In the genomic region with DNA sequence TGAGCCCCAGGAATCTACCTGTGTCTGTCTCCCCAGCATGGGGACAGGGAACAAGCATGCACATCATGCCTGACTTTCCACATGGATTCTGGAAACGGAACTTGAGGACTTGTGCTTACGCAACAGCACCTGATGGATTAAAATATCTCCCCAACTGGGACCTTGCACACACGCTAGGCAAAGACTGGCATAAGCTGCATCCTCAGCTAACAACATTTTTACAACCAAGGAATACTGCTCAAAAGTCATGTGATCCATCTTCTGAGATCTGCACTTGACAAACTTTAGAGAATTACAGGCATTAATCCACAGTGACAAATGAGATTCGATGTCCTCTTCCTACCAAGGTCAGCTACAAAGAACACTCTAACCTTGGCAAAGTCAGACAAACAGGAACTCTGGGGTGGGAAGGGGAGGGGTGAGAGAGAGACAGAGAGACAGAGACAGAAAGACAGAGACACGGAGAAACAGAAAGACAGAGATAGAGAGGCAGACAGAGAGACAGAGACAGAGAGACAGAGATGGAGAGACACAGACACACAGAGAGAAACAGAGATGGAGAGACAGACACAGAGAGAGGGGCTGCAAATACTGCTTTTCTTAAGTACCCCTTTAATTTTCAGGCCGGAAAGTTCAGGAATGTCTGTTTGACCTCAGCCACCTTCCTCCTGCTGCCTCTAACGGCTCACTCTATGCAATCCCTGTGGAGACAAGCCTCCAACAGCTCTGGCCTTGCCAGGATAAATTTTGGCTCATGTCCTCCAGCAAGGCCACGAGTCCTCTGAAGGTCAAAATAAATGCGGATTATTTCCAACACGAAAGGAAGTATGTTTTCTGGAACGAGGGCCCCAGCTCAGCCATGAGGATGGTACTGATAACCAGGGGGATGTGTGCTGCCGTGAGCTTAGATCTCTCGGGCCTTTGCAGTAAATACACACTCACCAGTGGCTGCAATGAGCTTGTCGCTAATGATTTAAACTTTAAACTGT, we compare ENCODE assay signal across 10 mouse cellular contexts. TPM values are rescaled to one million over a fixed set of nuclear protein-coding genes. Genes with fewer than 3 reads are reported as not detected.
DNase-seq lines count a peak whose midpoint lies in the region; ATAC-seq and TF ChIP-seq lines count a peak whose summit lies in the region.
"Had no signal": no experiment of that assay in that cellular context is flagged by ENCODE, and none has a peak within 500 bp of the region (broad histone marks: within the 10 kb centered on the region; RNA-seq: fewer than 3 reads in every experiment).

No protein-coding gene starts in this region.

- 26% methylated on average over 14 of the region's 14 CpGs for WGBS in heart, postnatal 0 days
- 45% methylated on average over 14 of the region's 14 CpGs for WGBS in limb, embryonic 13.5 days
- 37% methylated on average over 14 of the region's 14 CpGs for WGBS in stomach, embryonic 15.5 days

- no peak overlapping the region for H3K9ac ChIP-seq in heart, postnatal 0 days (replicated peaks; ENCODE audit: low read depth, low read length)
- H3K9ac ChIP-seq in limb, embryonic 13.5 days: no peak overlapping the region; the same call in 1 of the 2 replicates
- H3K9ac ChIP-seq in stomach, embryonic 15.5 days: no peak overlapping the region

- H3K27me3 ChIP-seq in heart, postnatal 0 days (ENCODE audit: control insufficient read depth, insufficient read depth, low read length): no peaks in the 10 kb centered on the region
- peaks cover 8% of the 10 kb centered on the region; the same call in 1 of the 2 replicates for H3K27me3 ChIP-seq in limb, embryonic 13.5 days
- no peaks in the 10 kb centered on the region for H3K27me3 ChIP-seq in stomach, embryonic 15.5 days (replicated peaks)

- H3K4me1 ChIP-seq in heart, postnatal 0 days (ENCODE audit: control insufficient read depth, insufficient read depth): peaks cover 56% of the 10 kb centered on the region
- H3K4me1 ChIP-seq in limb, embryonic 13.5 days: peaks cover 80% of the 10 kb centered on the region
- peaks cover 36% of the 10 kb centered on the region for H3K4me1 ChIP-seq in stomach, embryonic 15.5 days

- no peaks in the 10 kb centered on the region for H3K36me3 ChIP-seq in heart, postnatal 0 days (replicated peaks; ENCODE audit: control insufficient read depth, insufficient read depth, low read length)
- H3K36me3 ChIP-seq in limb, embryonic 13.5 days: no peaks in the 10 kb centered on the region
- H3K36me3 ChIP-seq in stomach, embryonic 15.5 days: no peaks in the 10 kb centered on the region

- H3K9me3 ChIP-seq in heart, postnatal 0 days (replicated peaks; ENCODE audit: control insufficient read depth, low read length): no peaks in the 10 kb centered on the region
- no peaks in the 10 kb centered on the region for H3K9me3 ChIP-seq in limb, embryonic 13.5 days
- H3K9me3 ChIP-seq in stomach, embryonic 15.5 days: no peaks in the 10 kb centered on the region

- ATAC-seq in heart, postnatal 0 days (ENCODE audit: insufficient read depth, low read depth): peak; percentile 64
- ATAC-seq in limb, embryonic 13.5 days (ENCODE audit: low FRiP score, low read depth): no peak
- ATAC-seq in stomach, embryonic 15.5 days (ENCODE audit: insufficient read depth, low FRiP score, low read depth): no peak; the same call in 1 of the 2 replicates

- peak; percentile 78 for DNase-seq in ovary, adult 18-20 months (ENCODE audit: low spot score)
- no peak for DNase-seq in ovary, postnatal 14 days (ENCODE audit: low spot score)
- DNase-seq in heart, postnatal 0 days (ENCODE audit: low spot score): peak; percentile 62
- no peak for DNase-seq in urinary bladder, postnatal 14 days (ENCODE audit: low spot score)
- no peak for DNase-seq in cerebellum, postnatal 14 days
- DNase-seq in embryo, embryonic 10 days (ENCODE audit: low spot score): no peak
- DNase-seq: cerebellum, adult 11-12 months; layer of hippocampus, adult 9-11 months had no signal

- TF ChIP-seq CTCF in heart, postnatal 0 days (IDR thresholded peaks at IDR 0.05; ENCODE audit: low read depth): no peak

- TF ChIP-seq EP300 in heart, postnatal 0 days (IDR thresholded peaks at IDR 0.05; ENCODE audit: low read depth): no peak

- peak overlapping the region; percentile 80 for H3K27ac ChIP-seq in heart, postnatal 0 days (ENCODE audit: low read depth)
- H3K27ac ChIP-seq in limb, embryonic 13.5 days: peak overlapping the region; percentile 74; the same call in 1 of the 2 replicates
- peak overlapping the region; percentile 3; the same call in 1 of the 2 replicates for H3K27ac ChIP-seq in stomach, embryonic 15.5 days

- H3K4me2 ChIP-seq in heart, postnatal 0 days (ENCODE audit: low read depth, low read length): no peak overlapping the region
- no peak overlapping the region for H3K4me2 ChIP-seq in limb, embryonic 13.5 days (replicated peaks)
- no peak overlapping the region for H3K4me2 ChIP-seq in stomach, embryonic 15.5 days

- no peak overlapping the region for H3K4me3 ChIP-seq in heart, postnatal 0 days (ENCODE audit: low read depth, low read length)
- H3K4me3 ChIP-seq in limb, embryonic 13.5 days: no peak overlapping the region
- no peak overlapping the region for H3K4me3 ChIP-seq in stomach, embryonic 15.5 days (replicated peaks)

RNA-seq across cellular contexts. Expression of a gene that starts 55.8 kb away (rescaled TPM):
- total RNA-seq in heart, postnatal 0 days (2014; rRNA removed; ENCODE audit: low replicate concordance): 59.7 and 60.6 TPM in 2 replicates
- polyA plus RNA-seq in heart, postnatal 0 days (2015; fragmentation: Nextera tagmentation; extraction: Ambion mirVana): 11.8 TPM in 2 replicates
- polyA plus RNA-seq in limb, embryonic 13.5 days (2015; fragmentation: Nextera tagmentation; extraction: Ambion mirVana): 23.1 and 25.4 TPM in 2 replicates
- polyA plus RNA-seq in stomach, embryonic 15.5 days (2015; fragmentation: Nextera tagmentation; extraction: Ambion mirVana): 20.3 and 24.2 TPM in 2 replicates

Comparison
In these comparisons a context has a peak if more than half of its experiments do, and no peak if none do; other contexts are left out.
1. DNase-seq: peak in ovary, adult 18-20 months (single experiment) and heart, postnatal 0 days (single experiment); none in ovary, postnatal 14 days (single experiment), urinary bladder, postnatal 14 days (single experiment), cerebellum, postnatal 14 days (0 of 2) and embryo, embryonic 10 days (single experiment).
2. H3K27ac ChIP-seq: peak in every context shown above with its lines; median percentile 80 in heart, postnatal 0 days; 74 in limb, embryonic 13.5 days; 3 in stomach, embryonic 15.5 days.